Mouse (Mus musculus) olfactory bulb, adult 2 months (tissue): ENCODE data around the gene Abcb9.

ENCODE experiments used
- CTCF ChIP-seq: fragments of 200-500 bp; IDR thresholded peaks from 2 replicates; pipeline ENCODE4 v1.5.1; 2012; ENCODE audit warnings: low read depth, mild to moderate bottlenecking, low read length, moderate library complexity; ENCODE audit not compliant: insufficient read depth
- POLR2A ChIP-seq: fragments of 200-500 bp; IDR thresholded peaks from 2 replicates; pipeline ENCODE4 v1.6.1; 2012; ENCODE audit warnings: mild to moderate bottlenecking, low read depth, low read length, moderate library complexity; ENCODE audit not compliant: insufficient read depth

- TF ChIP-seq CTCF (no peak), POLR2A (no peak)
Observed at GRCm38 (mm10) chr5:124013747-124014146, 81.9 kb downstream of the Abcb9 start.
